Mouse (Mus musculus) lung, embryonic 15.5 days (tissue): ENCODE measurements around the gene Zfand2a. TPM values are rescaled to one million over a fixed set of nuclear protein-coding genes. Genes with fewer than 3 reads are reported as not detected.

ENCODE experiments used
- ATAC-seq: fragments of 200-750 bp; cut with Nextera tagmentation; 2 replicates; pipeline ENCODE4 v1.8.0; 2017; ENCODE audit warnings: moderate number of reproducible peaks, borderline replicate concordance; ENCODE audit not compliant: low FRiP score, low TSS enrichment; ENCODE audit errors: extremely low read depth
- H3K27ac ChIP-seq: fragments of 300-500 bp; sonication (generic); 2 replicates; pipeline ENCODE4 v1.5.1; 2015; ENCODE audit warnings: moderate library complexity, mild to moderate bottlenecking, inconsistent platforms
- H3K27me3 ChIP-seq: fragments of 300-500 bp; sonication (generic); 2 replicates; pipeline ENCODE4 v1.6.1; 2015; ENCODE audit warnings: inconsistent platforms
- H3K36me3 ChIP-seq: fragments of 300-500 bp; sonication (generic); 2 replicates; pipeline ENCODE4 v1.6.1; 2015; ENCODE audit warnings: inconsistent platforms
- H3K4me1 ChIP-seq: fragments of 300-500 bp; sonication (generic); 2 replicates; pipeline ENCODE4 v1.6.1; 2015; ENCODE audit warnings: inconsistent platforms
- H3K4me2 ChIP-seq: fragments of 300-500 bp; sonication (generic); 2 replicates; pipeline ENCODE4 v1.6.1; 2015; ENCODE audit warnings: inconsistent platforms, mild to moderate bottlenecking, moderate library complexity
- H3K4me3 ChIP-seq: fragments of 300-500 bp; sonication (generic); 2 replicates; pipeline ENCODE4 v1.5.1; 2015; ENCODE audit warnings: mild to moderate bottlenecking, inconsistent platforms
- H3K9ac ChIP-seq: fragments of 300-500 bp; sonication (generic); 2 replicates; pipeline ENCODE4 v1.6.1; 2015; ENCODE audit warnings: inconsistent platforms
- H3K9me3 ChIP-seq: fragments of 300-500 bp; sonication (generic); 2 replicates; pipeline ENCODE4 v1.6.1; 2016; ENCODE audit warnings: inconsistent platforms
- WGBS: fragments of 180-500 bp; shearing (Covaris S2); methylation state at CpG from one replicate; pipeline ENCODE4 v1.1.7; 2015; 5-methylcytosine and 5-hydroxymethylcytosine counted together
- polyA plus RNA-seq: library from polyadenylated mRNA; unstranded; fragments of >200 nt; fragmentation: Nextera tagmentation; extraction: Ambion mirVana; gene quantifications from 2 replicates; pipeline ENCODE4 v1.2.1, GENCODE M21; 2015

The Zfand2a gene
- polyA plus RNA-seq, 1 experiment from 2014 or later = 9.5 TPM

GRCm38 (mm10) chr5:139496939-139497338, 12.6 kb upstream of the Zfand2a start:
- Histone ChIP-seq H3K4me2 (no peak overlapping the region), H3K27ac (no peak overlapping the region), H3K9me3 (no peaks in the 10 kb centered on the region), H3K9ac (no peak overlapping the region), H3K4me1 (no peaks in the 10 kb centered on the region), H3K4me3 (no peak overlapping the region), H3K36me3 (no peaks in the 10 kb centered on the region), H3K27me3 (peaks cover 25% of the 10 kb centered on the region)
- no peak for ATAC-seq
- WGBS = 51% methylated on average over 5 of the region's 5 CpGs

DNA sequence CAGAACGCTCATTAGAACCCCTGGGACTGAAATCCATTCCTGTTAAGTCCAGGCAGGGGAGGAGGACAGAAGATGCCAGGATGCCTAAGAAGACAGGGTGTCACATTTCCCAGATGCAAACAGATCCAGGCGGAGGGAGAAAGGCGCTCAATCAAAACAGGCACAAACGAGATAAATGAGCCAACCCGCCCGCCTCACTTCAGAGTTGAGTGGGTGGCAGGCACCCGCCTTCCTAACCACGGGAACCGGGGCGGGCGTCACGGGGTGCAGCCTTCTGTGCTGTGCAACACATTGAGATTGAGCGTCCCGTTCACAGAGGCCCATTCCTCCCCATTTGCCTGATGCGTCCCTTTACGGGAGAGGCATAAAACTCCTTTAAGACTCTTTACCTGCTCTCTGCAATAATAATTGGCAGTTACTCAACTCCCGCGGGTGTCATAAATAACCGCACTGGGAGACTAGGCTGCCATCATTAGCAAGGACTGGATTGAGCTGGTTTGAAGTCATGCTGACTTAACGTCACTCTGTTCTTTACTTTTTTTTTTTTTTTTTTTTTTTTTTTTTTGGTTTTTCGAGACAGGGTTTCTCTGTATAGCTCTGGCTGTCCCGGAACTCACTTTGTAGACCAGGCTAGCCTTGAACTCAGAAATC, 10.8 kb upstream of the Zfand2a start:
- H3K36me3 ChIP-seq = no peaks in the 10 kb centered on the region
- no peak overlapping the region for H3K27ac ChIP-seq
- 28% methylated on average over 22 of the region's 22 CpGs for WGBS
- ATAC-seq = no peak
- no peak overlapping the region for H3K4me2 ChIP-seq
- no peaks in the 10 kb centered on the region for H3K4me1 ChIP-seq
- no peak overlapping the region for H3K9ac ChIP-seq
- no peaks in the 10 kb centered on the region for H3K9me3 ChIP-seq
- H3K27me3 ChIP-seq = peaks cover 25% of the 10 kb centered on the region
- no peak overlapping the region for H3K4me3 ChIP-seq

- no peaks in the 10 kb centered on the region for H3K9me3 ChIP-seq
- H3K4me2 ChIP-seq = no peak overlapping the region
- no peak overlapping the region for H3K27ac ChIP-seq
- peaks cover 25% of the 10 kb centered on the region for H3K27me3 ChIP-seq
- ATAC-seq = no peak
- no peaks in the 10 kb centered on the region for H3K4me1 ChIP-seq
- 57% methylated on average over 5 of the region's 5 CpGs for WGBS
- no peaks in the 10 kb centered on the region for H3K36me3 ChIP-seq
- H3K9ac ChIP-seq = no peak overlapping the region
- no peak overlapping the region for H3K4me3 ChIP-seq
These were observed 9.3 kb upstream of the Zfand2a start for GRCm38 (mm10) chr5:139493690-139494089.

DNA sequence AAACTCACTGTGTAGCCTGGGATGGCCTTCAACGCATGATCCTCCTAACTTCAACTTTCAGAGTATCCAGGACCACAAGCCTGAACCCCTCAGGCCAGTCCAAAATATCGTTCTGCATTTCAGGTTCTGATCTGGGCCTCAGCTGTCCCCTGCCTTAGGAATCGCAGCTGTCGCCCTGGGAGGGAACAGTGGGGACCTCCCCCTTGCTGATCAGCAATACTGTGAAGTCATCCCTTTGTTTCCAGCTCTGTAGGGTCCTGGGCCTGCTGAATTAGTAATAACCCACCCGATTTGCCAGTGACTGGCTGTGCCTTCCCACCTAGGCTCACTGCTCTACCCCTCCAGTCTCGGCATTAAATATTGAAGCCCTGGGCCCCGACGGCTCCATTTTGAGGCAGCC, 7.0 kb upstream of the Zfand2a start:
- no peak for ATAC-seq
- Histone ChIP-seq H3K36me3 (no peaks in the 10 kb centered on the region), H3K4me1 (no peaks in the 10 kb centered on the region), H3K4me3 (no peak overlapping the region), H3K27me3 (peaks cover 19% of the 10 kb centered on the region), H3K9me3 (no peaks in the 10 kb centered on the region), H3K27ac (no peak overlapping the region), H3K9ac (no peak overlapping the region), H3K4me2 (no peak overlapping the region)
- WGBS = 58% methylated on average over 8 of the region's 8 CpGs

DNA sequence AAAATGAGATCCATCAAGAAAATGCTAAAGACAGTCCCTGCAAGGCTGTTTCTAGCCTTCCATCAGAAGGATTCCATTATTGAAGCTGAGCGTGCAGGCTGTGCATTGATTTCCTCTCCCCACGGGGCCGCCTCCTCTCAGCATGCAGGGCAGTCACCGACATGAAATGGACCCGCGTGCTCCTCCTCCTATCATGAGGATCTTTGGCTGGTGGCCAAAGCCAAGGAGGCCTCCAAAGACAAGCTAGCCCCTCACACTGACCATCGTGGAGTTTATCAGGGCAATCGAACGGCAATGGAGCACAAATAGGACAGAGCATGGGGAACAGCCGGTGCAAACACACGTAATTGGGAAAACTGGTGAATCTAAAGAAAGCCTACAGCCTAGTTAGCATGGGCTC, 5.8 kb upstream of the Zfand2a start:
- ATAC-seq = no peak
- no peak overlapping the region for H3K4me2 ChIP-seq
- H3K27ac ChIP-seq = no peak overlapping the region

DNA sequence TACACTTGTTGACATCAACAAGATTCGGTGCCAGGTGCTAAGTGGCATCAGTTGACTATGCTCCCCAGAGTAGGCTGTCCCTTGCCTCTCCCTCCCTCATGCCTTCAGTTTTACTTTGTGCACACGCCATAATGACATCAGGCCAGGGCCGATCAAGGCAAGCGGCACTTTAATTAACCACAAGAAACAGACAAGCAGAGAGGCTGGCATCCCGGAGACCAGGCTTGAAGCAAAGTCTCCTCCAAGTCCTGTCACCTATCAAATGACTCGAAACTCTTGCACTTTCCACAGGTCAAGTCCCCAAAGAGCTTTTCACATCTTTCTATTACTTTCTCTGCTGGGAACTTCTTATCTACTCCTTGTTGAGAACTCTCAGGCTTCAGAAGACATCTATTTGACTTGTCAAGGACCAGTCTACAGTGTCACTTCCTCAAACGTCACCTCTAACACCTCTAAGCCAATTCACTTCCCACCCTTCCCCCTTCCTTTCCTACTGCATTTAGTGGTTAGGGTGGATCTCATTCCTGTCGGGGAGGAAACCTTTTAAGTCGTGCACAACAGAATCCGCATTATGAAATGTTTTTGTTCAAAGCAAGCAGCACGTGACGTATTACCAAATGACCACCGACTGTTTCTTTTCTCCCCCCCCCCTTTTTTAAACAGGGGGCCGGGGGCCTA, 1.0 kb downstream of the Zfand2a start:
- Histone ChIP-seq H3K4me3 (peak overlapping the region; percentile 72), H3K9ac (peak overlapping the region; percentile 69), H3K27me3 (no peaks in the 10 kb centered on the region), H3K9me3 (no peaks in the 10 kb centered on the region), H3K36me3 (peaks cover 34% of the 10 kb centered on the region), H3K4me1 (peaks cover 15% of the 10 kb centered on the region), H3K27ac (no peak overlapping the region), H3K4me2 (peak overlapping the region; percentile 84)
- no peak for ATAC-seq
- 48% methylated on average over 14 of the region's 14 CpGs for WGBS

More for the DNA sequence above, 5.8 kb upstream of the Zfand2a start:
- H3K27me3 ChIP-seq = peaks cover 9% of the 10 kb centered on the region
- H3K4me3 ChIP-seq = no peak overlapping the region
- H3K9ac ChIP-seq = no peak overlapping the region
- 75% methylated on average over 11 of the region's 11 CpGs for WGBS
- no peaks in the 10 kb centered on the region for H3K9me3 ChIP-seq
- H3K36me3 ChIP-seq = no peaks in the 10 kb centered on the region
- no peaks in the 10 kb centered on the region for H3K4me1 ChIP-seq

- ATAC-seq = no peak
These were observed 3.9 kb downstream of the Zfand2a start for GRCm38 (mm10) chr5:139480406-139480805.

GRCm38 (mm10) chr5:139479088-139479487, 5.3 kb downstream of the Zfand2a start:
- H3K4me1 ChIP-seq = peaks cover 11% of the 10 kb centered on the region
- no peak overlapping the region for H3K9ac ChIP-seq
- H3K9me3 ChIP-seq = no peaks in the 10 kb centered on the region
- no peak overlapping the region for H3K27ac ChIP-seq
- no peaks in the 10 kb centered on the region for H3K27me3 ChIP-seq
- peaks cover 74% of the 10 kb centered on the region for H3K36me3 ChIP-seq
- no peak overlapping the region for H3K4me3 ChIP-seq
- ATAC-seq = no peak
- 90% methylated on average over 8 of the region's 8 CpGs for WGBS
- no peak overlapping the region for H3K4me2 ChIP-seq

More at GRCm38 (mm10) chr5:139480406-139480805, 3.9 kb downstream of the Zfand2a start:
- H3K9ac ChIP-seq = no peak overlapping the region
- H3K36me3 ChIP-seq = peaks cover 61% of the 10 kb centered on the region
- WGBS = 86% methylated on average over 10 of the region's 10 CpGs
- no peak overlapping the region for H3K4me2 ChIP-seq
- no peak overlapping the region for H3K4me3 ChIP-seq
- H3K27ac ChIP-seq = no peak overlapping the region
- no peaks in the 10 kb centered on the region for H3K27me3 ChIP-seq
- H3K9me3 ChIP-seq = no peaks in the 10 kb centered on the region
- H3K4me1 ChIP-seq = peaks cover 15% of the 10 kb centered on the region

DNA sequence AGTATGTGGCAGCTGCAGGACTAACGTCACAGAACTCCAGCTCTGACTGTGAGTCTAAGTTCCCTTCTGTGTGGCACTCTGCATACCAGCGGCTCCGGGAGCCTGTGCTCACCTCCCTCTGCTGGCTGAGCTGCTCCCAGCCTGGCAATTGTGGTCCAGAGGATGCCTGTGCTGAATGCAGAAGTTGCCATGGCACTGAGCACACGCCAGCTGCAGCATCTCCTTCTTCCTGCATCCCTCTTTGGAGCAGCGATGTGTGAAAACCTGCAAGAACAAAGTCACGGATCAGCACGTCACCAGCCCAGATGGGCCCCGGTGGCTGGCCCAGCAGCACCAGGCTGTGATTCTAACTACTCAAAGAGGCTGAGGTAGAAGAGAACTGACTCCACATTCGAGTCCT, 9.6 kb downstream of the Zfand2a start:
- Histone ChIP-seq H3K9ac (no peak overlapping the region), H3K4me2 (no peak overlapping the region), H3K27ac (no peak overlapping the region), H3K4me3 (no peak overlapping the region), H3K9me3 (no peaks in the 10 kb centered on the region), H3K4me1 (no peaks in the 10 kb centered on the region), H3K27me3 (no peaks in the 10 kb centered on the region), H3K36me3 (peaks cover 82% of the 10 kb centered on the region)
- 83% methylated on average over 9 of the region's 9 CpGs for WGBS
- no peak for ATAC-seq

DNA sequence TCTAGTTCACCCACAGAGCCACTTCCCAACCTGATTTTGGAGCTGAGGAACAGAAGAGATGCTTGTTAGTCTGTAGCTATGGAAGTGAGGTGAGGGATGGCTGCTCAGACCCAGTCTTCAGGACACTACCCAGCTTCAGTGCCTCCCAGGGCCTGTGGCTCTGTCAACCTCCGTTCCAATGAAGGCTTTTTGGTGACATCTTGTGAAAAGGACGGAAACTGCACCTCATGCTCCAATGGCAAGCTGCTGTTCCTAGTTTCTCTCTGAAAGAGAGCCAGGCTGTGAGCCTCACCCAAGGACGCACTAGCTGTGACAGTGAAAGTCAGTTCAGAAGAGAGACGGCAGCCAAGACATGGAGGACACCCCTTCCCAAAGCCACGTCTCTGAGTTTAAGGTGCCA, 16.4 kb downstream of the Zfand2a start:
- WGBS = 40% methylated on average over 5 of the region's 5 CpGs
- H3K27me3 ChIP-seq = no peaks in the 10 kb centered on the region

GRCm38 (mm10) chr5:139466801-139467200, 17.5 kb downstream of the Zfand2a start:
- Histone ChIP-seq H3K9me3 (no peaks in the 10 kb centered on the region), H3K4me3 (no peak overlapping the region), H3K27me3 (no peaks in the 10 kb centered on the region), H3K4me1 (no peaks in the 10 kb centered on the region), H3K36me3 (peaks cover 6% of the 10 kb centered on the region; the same call in 1 of the 2 replicates), H3K9ac (no peak overlapping the region), H3K4me2 (no peak overlapping the region), H3K27ac (no peak overlapping the region)
- WGBS = 55% methylated on average over 4 of the region's 4 CpGs
- ATAC-seq = no peak

More for the DNA sequence above, 16.4 kb downstream of the Zfand2a start:
- Histone ChIP-seq H3K4me3 (no peak overlapping the region), H3K27ac (no peak overlapping the region), H3K9me3 (no peaks in the 10 kb centered on the region), H3K4me1 (no peaks in the 10 kb centered on the region), H3K4me2 (no peak overlapping the region), H3K9ac (no peak overlapping the region), H3K36me3 (peaks cover 18% of the 10 kb centered on the region)
- no peak for ATAC-seq

DNA sequence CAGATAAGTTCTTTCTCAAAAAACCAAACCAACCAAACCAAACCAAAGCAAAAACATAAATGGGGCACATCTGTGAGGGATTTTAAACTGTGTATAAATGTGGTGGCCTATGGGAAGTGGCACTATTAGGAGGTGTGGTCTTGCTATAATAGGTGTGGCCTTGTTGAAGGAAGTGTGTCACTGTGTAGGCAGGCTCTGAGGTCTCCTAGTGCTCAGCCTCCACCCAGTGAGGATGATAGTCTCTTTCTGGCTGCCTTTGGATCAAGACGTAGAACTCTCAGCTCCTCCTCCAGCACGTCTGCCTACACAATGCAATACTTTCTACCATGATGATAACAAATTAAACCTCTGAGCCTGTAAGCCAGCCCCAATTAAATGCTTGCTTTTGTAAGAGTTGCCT, 18.0 kb downstream of the Zfand2a start:
- 51% methylated on average over 2 of the region's 2 CpGs for WGBS
- Histone ChIP-seq H3K4me3 (no peak overlapping the region), H3K27ac (no peak overlapping the region), H3K9me3 (no peaks in the 10 kb centered on the region), H3K4me1 (no peaks in the 10 kb centered on the region), H3K36me3 (peaks cover 2% of the 10 kb centered on the region; the same call in 1 of the 2 replicates), H3K27me3 (no peaks in the 10 kb centered on the region), H3K9ac (no peak overlapping the region), H3K4me2 (no peak overlapping the region)
- ATAC-seq = no peak
